Mouse (Mus musculus) frontal cortex, postnatal 36 days (tissue): ENCODE data around the gene Atxn2.

ENCODE experiments used
- DNase-seq, 2 experiments: peaks; one replicate each; pipeline ENCODE4 v3.0.0; 2022; ENCODE audit warnings: low spot score in 2 of 2

Atxn2 gene

DNA sequence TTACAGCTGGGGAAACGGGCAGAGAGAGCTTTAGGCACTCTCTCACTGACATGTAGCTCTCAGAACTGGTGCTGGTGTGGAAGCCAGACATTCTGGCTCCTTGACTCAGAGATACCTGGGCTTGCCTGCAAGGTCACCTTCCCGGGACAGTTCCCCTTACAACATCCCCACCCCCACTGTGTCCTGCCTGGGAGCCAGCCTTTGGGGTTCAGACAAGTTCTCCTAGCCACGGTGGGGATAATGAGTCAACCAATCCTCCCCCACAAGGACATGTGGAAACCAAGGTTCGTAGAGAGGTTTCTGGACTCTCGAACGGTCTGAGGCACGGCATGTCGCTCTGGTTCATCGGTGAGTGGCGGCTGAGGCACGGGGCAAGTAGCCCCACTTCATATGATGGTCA, 145.6 kb downstream of the Atxn2 start:
- no peak for DNase-seq

- no peak for DNase-seq
Observed at GRCm38 (mm10) chr5:121858427-121858826, 147.3 kb downstream of the Atxn2 start.

- DNase-seq = no peak
Observed at GRCm38 (mm10) chr5:121861964-121862363, 150.8 kb downstream of the Atxn2 start.

- no peak for DNase-seq
Observed at GRCm38 (mm10) chr5:121864330-121864729, 153.2 kb downstream of the Atxn2 start.
